In genomic region chr19:16529293-16529920, GRCm38 (mm10) we compare ENCODE assay signal across 8 mouse cellular contexts.
DNase-seq lines count a peak whose midpoint lies in the region; ATAC-seq and TF ChIP-seq lines count a peak whose summit lies in the region.

No protein-coding gene starts in this region.

- peak; percentile 29 for DNase-seq in kidney, adult 2 months
- peak; percentile 60 for DNase-seq in adrenal gland, postnatal 25 days
- DNase-seq in liver, embryonic 13.5 days = peak; percentile 18
- peak; percentile 33 to 34 for DNase-seq in thymus, postnatal 36 days
- no peak for DNase-seq in right cerebral cortex, adult 2 months (ENCODE audit: low spot score in 2 of 2)
- no peak for DNase-seq in cerebellum, adult 9-11 months

- no peak for ATAC-seq in kidney, embryonic 16.5 days (ENCODE audit: low FRiP score, low TSS enrichment)
- no peak; the same call in 1 of the 2 replicates for ATAC-seq in liver, embryonic 13.5 days (ENCODE audit: low read depth)

- H3K36me3 ChIP-seq in kidney, adult 2 months (ENCODE audit: control insufficient read depth, insufficient read depth, low read length) = no peaks in the 10 kb centered on the region
- no peaks in the 10 kb centered on the region for H3K36me3 ChIP-seq in kidney, embryonic 16.5 days (ENCODE audit: insufficient read depth, low read length)
- no peaks in the 10 kb centered on the region for H3K36me3 ChIP-seq in ES-Bruce4 (ENCODE audit: control insufficient read depth, insufficient read depth, low read length, poor library complexity, severe bottlenecking)
- no peaks in the 10 kb centered on the region for H3K36me3 ChIP-seq in liver, embryonic 13.5 days

- no peaks in the 10 kb centered on the region for H3K4me1 ChIP-seq in kidney, adult 2 months (ENCODE audit: control insufficient read depth, insufficient read depth, low read length)
- H3K4me1 ChIP-seq in kidney, embryonic 16.5 days (ENCODE audit: insufficient read depth, low read length) = peaks cover 10% of the 10 kb centered on the region
- peaks cover 5% of the 10 kb centered on the region for H3K4me1 ChIP-seq in ES-Bruce4 (ENCODE audit: control insufficient read depth, insufficient read depth, low read length)
- H3K4me1 ChIP-seq in liver, embryonic 13.5 days (replicated peaks) = peaks cover 22% of the 10 kb centered on the region

- peak; percentile 77 for TF ChIP-seq CTCF in kidney, adult 2 months (conservative IDR thresholded peaks at IDR 0.05; ENCODE audit: insufficient read depth, insufficient read length, low read depth, low read length)
- TF ChIP-seq CTCF in ES-Bruce4 (IDR thresholded peaks at IDR 0.05; ENCODE audit: low read depth, low read length) = peak; percentile 81

- no peak for TF ChIP-seq POLR2A in kidney, adult 2 months (IDR thresholded peaks at IDR 0.05; ENCODE audit: low read depth, low read length)
- no peak for TF ChIP-seq POLR2A in ES-Bruce4 (IDR thresholded peaks at IDR 0.05; ENCODE audit: insufficient read depth, low read length)

- H3K4me3 ChIP-seq in kidney, adult 2 months (ENCODE audit: insufficient read depth, low read depth, low read length) = no peak overlapping the region
- H3K4me3 ChIP-seq in kidney, embryonic 16.5 days (ENCODE audit: low read length) = no peak overlapping the region
- H3K4me3 ChIP-seq in ES-Bruce4 (ENCODE audit: low read depth, low read length) = no peak overlapping the region
- H3K4me3 ChIP-seq in liver, embryonic 13.5 days (replicated peaks) = no peak overlapping the region

- no peak overlapping the region for H3K9ac ChIP-seq in kidney, embryonic 16.5 days (replicated peaks; ENCODE audit: low read length)
- H3K9ac ChIP-seq in ES-Bruce4 (ENCODE audit: low read depth, poor library complexity, severe bottlenecking) = no peak overlapping the region
- no peak overlapping the region for H3K9ac ChIP-seq in liver, embryonic 13.5 days

- no peaks in the 10 kb centered on the region for H3K9me3 ChIP-seq in kidney, embryonic 16.5 days (ENCODE audit: low read length)
- no peaks in the 10 kb centered on the region for H3K9me3 ChIP-seq in ES-Bruce4 (replicated peaks; ENCODE audit: control insufficient read depth, insufficient read depth, low read length, poor library complexity, severe bottlenecking)
- no peaks in the 10 kb centered on the region for H3K9me3 ChIP-seq in liver, embryonic 13.5 days (replicated peaks)

- H3K27ac ChIP-seq in kidney, adult 2 months (ENCODE audit: insufficient read depth, low read depth, low read length) = no peak overlapping the region
- H3K27ac ChIP-seq in kidney, embryonic 16.5 days (ENCODE audit: low read length) = no peak overlapping the region
- no peak overlapping the region for H3K27ac ChIP-seq in ES-Bruce4 (ENCODE audit: insufficient read depth, low read length)
- no peak overlapping the region for H3K27ac ChIP-seq in liver, embryonic 13.5 days

- no peaks in the 10 kb centered on the region for H3K27me3 ChIP-seq in kidney, adult 2 months (replicated peaks; ENCODE audit: control insufficient read depth, insufficient read depth, low read length)
- H3K27me3 ChIP-seq in kidney, embryonic 16.5 days (ENCODE audit: insufficient read depth, low read length) = no peaks in the 10 kb centered on the region
- no peaks in the 10 kb centered on the region; the same call in 1 of the 2 replicates for H3K27me3 ChIP-seq in ES-Bruce4 (ENCODE audit: control insufficient read depth, insufficient read depth, low read length, poor library complexity, severe bottlenecking)
- H3K27me3 ChIP-seq in liver, embryonic 13.5 days = no peaks in the 10 kb centered on the region

- 0 out of 2 replicates have a peak, but pooled peaks have one; percentile 23 for TF ChIP-seq EP300 in ES-Bruce4 (IDR thresholded peaks at IDR 0.05; ENCODE audit: insufficient read depth, low read depth, low read length)

- no peak overlapping the region for H3K4me2 ChIP-seq in kidney, embryonic 16.5 days (replicated peaks; ENCODE audit: low read depth, low read length)
- no peak overlapping the region for H3K4me2 ChIP-seq in liver, embryonic 13.5 days

Comparison
In these comparisons a context has a peak if more than half of its experiments do, and no peak if none do; other contexts are left out.
1. DNase-seq: peak in kidney, adult 2 months (single experiment), adrenal gland, postnatal 25 days (single experiment), liver, embryonic 13.5 days (single experiment) and thymus, postnatal 36 days (2 of 2); none in right cerebral cortex, adult 2 months (0 of 2) and cerebellum, adult 9-11 months (single experiment).